30 mouse cellular contexts compared by ENCODE assay signal in the genomic region with DNA sequence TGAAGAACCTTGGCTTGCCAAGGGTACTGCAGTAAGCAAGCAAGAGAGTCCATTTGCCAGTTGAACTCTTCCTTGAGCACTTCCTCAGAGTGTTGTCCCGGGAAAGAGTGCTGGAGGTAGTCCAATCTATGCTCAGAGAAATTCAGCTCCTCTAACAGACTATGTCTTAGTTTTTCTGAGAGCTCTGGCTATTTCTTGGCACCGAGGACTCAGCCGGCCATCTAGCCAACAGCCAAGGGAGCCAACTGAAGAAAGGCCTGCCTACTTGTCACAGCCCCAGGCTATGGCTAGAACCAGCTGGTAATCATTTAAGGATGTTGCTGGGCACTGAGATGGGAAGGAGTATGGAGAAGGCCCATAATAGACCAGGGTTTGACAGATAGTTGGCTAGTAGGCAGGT.
DNase-seq lines count a peak whose midpoint lies in the region; ATAC-seq and TF ChIP-seq lines count a peak whose summit lies in the region.
"Had no signal": no experiment of that assay in that cellular context is flagged by ENCODE, and none has a peak within 500 bp of the region (broad histone marks: within the 10 kb centered on the region; RNA-seq: fewer than 3 reads in every experiment).

No protein-coding gene starts in this region.

- no peaks in the 10 kb centered on the region for H3K4me1 ChIP-seq in lung, adult 2 months (ENCODE audit: control insufficient read depth, insufficient read depth, low read length)
- H3K4me1 ChIP-seq in liver, postnatal 0 days (ENCODE audit: insufficient read depth) = no peaks in the 10 kb centered on the region
- H3K4me1 ChIP-seq: heart, embryonic 10.5 days had no signal

- TF ChIP-seq EP300 in liver, postnatal 0 days (IDR thresholded peaks at IDR 0.05; ENCODE audit: low read depth) = no peak

- H3K27ac ChIP-seq in liver, postnatal 0 days (ENCODE audit: low read depth) = no peak overlapping the region
- H3K27ac ChIP-seq: embryonic facial prominence, embryonic 10.5 days; embryonic facial prominence, embryonic 13.5 days; forebrain, embryonic 12.5 days; forebrain, embryonic 15.5 days; heart, adult 2 months; heart, embryonic 10.5 days; heart, embryonic 13.5 days; hindbrain, embryonic 14.5 days; hindbrain, postnatal 0 days had no signal

- H3K9ac ChIP-seq in liver, postnatal 0 days (replicated peaks) = no peak overlapping the region
- H3K9ac ChIP-seq: embryonic facial prominence, embryonic 13.5 days; forebrain, embryonic 12.5 days; forebrain, embryonic 15.5 days; heart, embryonic 13.5 days; hindbrain, embryonic 14.5 days had no signal

- H3K4me3 ChIP-seq in lung, adult 2 months (replicated peaks; ENCODE audit: extremely low read depth, low read depth, low read length) = no peak overlapping the region
- H3K4me3 ChIP-seq in liver, postnatal 0 days (ENCODE audit: low read depth, low read length) = no peak overlapping the region
- H3K4me3 ChIP-seq: embryonic facial prominence, embryonic 10.5 days; embryonic facial prominence, embryonic 13.5 days; erythroblast, embryonic 14.5 days; forebrain, embryonic 12.5 days; forebrain, embryonic 15.5 days; heart, adult 2 months; heart, embryonic 10.5 days; heart, embryonic 13.5 days had no signal

- ATAC-seq in liver, postnatal 0 days = no peak
- ATAC-seq: forebrain, embryonic 15.5 days; hindbrain, postnatal 0 days; inflammation-experienced regulatory T-cells, adult 6 months; intestine, embryonic 16.5 days had no signal

- H3K4me2 ChIP-seq in liver, postnatal 0 days (ENCODE audit: low read depth, low read length) = no peak overlapping the region
- H3K4me2 ChIP-seq: embryonic facial prominence, embryonic 13.5 days; forebrain, embryonic 12.5 days; forebrain, embryonic 15.5 days; heart, embryonic 13.5 days; hindbrain, embryonic 14.5 days had no signal

- WGBS in lung, adult 2 months = 77% methylated on average over 3 of the region's 3 CpGs
- 83% methylated on average over 3 of the region's 3 CpGs for WGBS in liver, postnatal 0 days (ENCODE audit: insufficient replicate concordance)

- no peaks in the 10 kb centered on the region for H3K36me3 ChIP-seq in liver, postnatal 0 days (replicated peaks; ENCODE audit: insufficient read depth, low read length)
- H3K36me3 ChIP-seq: embryonic facial prominence, embryonic 10.5 days; embryonic facial prominence, embryonic 13.5 days; forebrain, embryonic 12.5 days; forebrain, embryonic 15.5 days; G1E; heart, embryonic 10.5 days; heart, embryonic 13.5 days had no signal

- peak; percentile 49 to 62 for DNase-seq in cerebellum, postnatal 10 days
- no peak for DNase-seq in cerebellum, adult 18-20 months
- DNase-seq in lung, postnatal 36 days = peak; percentile 17
- no peak for DNase-seq in lung, adult 2 months
- peak; percentile 73 for DNase-seq in 3T3-L1 (ENCODE audit: low read depth, low spot score)
- no peak for DNase-seq in liver, postnatal 0 days
- no peak for DNase-seq in right cerebral cortex, postnatal 36 days (ENCODE audit: low spot score in 2 of 2)
- DNase-seq: adrenal gland, postnatal 14 days; cerebellum, adult 11 months; cerebellum, adult 8-10 months; cerebellum, postnatal 25 days; embryo, embryonic 11 days; gastrocnemius, postnatal 10 days; gastrocnemius, postnatal 36 days; heart, adult 2 months; heart, postnatal 14 days; heart, postnatal 4 days had no signal

- TF ChIP-seq CTCF in lung, adult 2 months (IDR thresholded peaks at IDR 0.05; ENCODE audit: insufficient read depth, low read length) = no peak
- no peak for TF ChIP-seq CTCF in liver, postnatal 0 days (IDR thresholded peaks at IDR 0.05; ENCODE audit: low read depth)

- H3K27me3 ChIP-seq in liver, postnatal 0 days (ENCODE audit: insufficient read depth, low read length) = peaks cover 2% of the 10 kb centered on the region; the same call in 1 of the 2 replicates
- H3K27me3 ChIP-seq: CH12.LX; forebrain, embryonic 15.5 days had no signal

- no peaks in the 10 kb centered on the region for H3K9me3 ChIP-seq in liver, postnatal 0 days (ENCODE audit: low read length)
- H3K9me3 ChIP-seq: embryonic facial prominence, embryonic 10.5 days; embryonic facial prominence, embryonic 13.5 days; forebrain, embryonic 12.5 days; forebrain, embryonic 15.5 days; G1E; heart, embryonic 10.5 days; heart, embryonic 13.5 days had no signal

- no peak for TF ChIP-seq POLR2A in lung, adult 2 months (IDR thresholded peaks at IDR 0.05; ENCODE audit: borderline replicate concordance, extremely low read depth, low read depth, low read length)

Comparison
In these comparisons a context has a peak if more than half of its experiments do, and no peak if none do; other contexts are left out.
1. DNase-seq: peak in cerebellum, postnatal 10 days (2 of 2), lung, postnatal 36 days (single experiment) and 3T3-L1 (single experiment); none in cerebellum, adult 18-20 months (0 of 2), lung, adult 2 months (single experiment), liver, postnatal 0 days (single experiment) and right cerebral cortex, postnatal 36 days (0 of 2).